Mouse (Mus musculus) midbrain, embryonic 11.5 days (tissue): ENCODE measurements at regions not wholly inside any gene's neighbourhood (a gene's known extent, or its start where the extent isn't known, plus 50 kb on each side); places are given as distances from the start of the nearest gene placed in this dataset.
A peak's percentile ranks its signal among the peaks of the same experiment; 100 is the strongest.

Experiments used
- ATAC-seq: fragments of 200-750 bp; cut with Nextera tagmentation; 2 replicates; pipeline ENCODE4 v1.8.0; 2017; ENCODE audit warnings: moderate TSS enrichment, moderate library complexity; ENCODE audit not compliant: low FRiP score
- DNase-seq: peaks from one replicate; pipeline ENCODE4 v3.0.0; 2015; ENCODE audit warnings: low spot score; ENCODE audit errors: missing footprints
- H3K27ac ChIP-seq: fragments of 300-500 bp; sonication (generic); 2 replicates; pipeline ENCODE4 v1.5.1; 2014; ENCODE audit warnings: low read depth, low read length
- H3K27me3 ChIP-seq: fragments of 300-500 bp; sonication (generic); 2 replicates; pipeline ENCODE4 v1.6.1; 2014; ENCODE audit warnings: mild to moderate bottlenecking, low read length, moderate library complexity, mixed read lengths; ENCODE audit not compliant: control insufficient read depth, insufficient read depth
- H3K36me3 ChIP-seq: fragments of 300-500 bp; sonication (generic); 2 replicates; pipeline ENCODE4 v1.6.1; 2014; ENCODE audit warnings: mild to moderate bottlenecking, low read length, moderate library complexity, mixed read lengths; ENCODE audit not compliant: control insufficient read depth, insufficient read depth
- H3K4me1 ChIP-seq: fragments of 300-500 bp; sonication (generic); 2 replicates; pipeline ENCODE4 v1.6.1; 2014; ENCODE audit warnings: low read length; ENCODE audit not compliant: control insufficient read depth, insufficient read depth
- H3K4me2 ChIP-seq: fragments of 300-500 bp; sonication (generic); 2 replicates; pipeline ENCODE4 v1.6.1; 2014; ENCODE audit warnings: mild to moderate bottlenecking, moderate library complexity
- H3K4me3 ChIP-seq: fragments of 300-500 bp; sonication (generic); 2 replicates; pipeline ENCODE4 v1.5.1; 2014; ENCODE audit warnings: low read depth, low read length
- H3K9ac ChIP-seq: fragments of 300-500 bp; sonication (generic); 2 replicates; pipeline ENCODE4 v1.6.1; 2014; ENCODE audit warnings: low read length
- H3K9me3 ChIP-seq: fragments of 300-500 bp; sonication (generic); 2 replicates; pipeline ENCODE4 v1.6.1; 2016; ENCODE audit warnings: low read length; ENCODE audit not compliant: control insufficient read depth
- WGBS: fragments of 180-500 bp; shearing (Covaris S2); extraction: QIAGEN DNeasy Blood & Tissue Kit; methylation state at CpG from one replicate; pipeline ENCODE4 v1.1.7; 2014; 5-methylcytosine and 5-hydroxymethylcytosine counted together

DNA sequence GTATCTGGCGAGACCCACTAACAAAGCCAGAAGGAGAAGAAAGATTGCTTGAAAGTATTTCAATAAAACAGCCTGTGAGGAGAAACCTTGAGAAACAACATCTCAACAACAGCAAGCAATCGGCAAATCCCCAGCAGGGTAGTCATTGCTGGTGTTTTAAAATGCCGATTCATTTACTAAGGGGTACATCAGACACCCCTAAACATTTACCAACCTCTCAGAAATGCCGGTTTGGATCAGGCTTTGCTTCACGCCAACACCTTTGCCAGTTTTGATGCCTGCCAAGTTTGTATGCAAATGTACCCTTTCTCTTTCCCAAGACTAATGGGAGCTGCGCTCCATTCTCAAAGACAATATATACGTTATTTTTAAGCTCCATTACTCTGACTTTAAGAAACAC lies 383.1 kb downstream of the Prdm2 start:
- Histone ChIP-seq H3K9me3 (no peaks in the 10 kb centered on the region), H3K36me3 (no peaks in the 10 kb centered on the region), H3K4me1 (peaks cover 24% of the 10 kb centered on the region), H3K9ac (no peak overlapping the region), H3K4me3 (no peak overlapping the region), H3K27ac (no peak overlapping the region), H3K27me3 (no peaks in the 10 kb centered on the region), H3K4me2 (no peak overlapping the region)
- ATAC-seq (no peak), DNase-seq (no peak)
- WGBS = 86% methylated on average over 7 of the region's 7 CpGs

DNA sequence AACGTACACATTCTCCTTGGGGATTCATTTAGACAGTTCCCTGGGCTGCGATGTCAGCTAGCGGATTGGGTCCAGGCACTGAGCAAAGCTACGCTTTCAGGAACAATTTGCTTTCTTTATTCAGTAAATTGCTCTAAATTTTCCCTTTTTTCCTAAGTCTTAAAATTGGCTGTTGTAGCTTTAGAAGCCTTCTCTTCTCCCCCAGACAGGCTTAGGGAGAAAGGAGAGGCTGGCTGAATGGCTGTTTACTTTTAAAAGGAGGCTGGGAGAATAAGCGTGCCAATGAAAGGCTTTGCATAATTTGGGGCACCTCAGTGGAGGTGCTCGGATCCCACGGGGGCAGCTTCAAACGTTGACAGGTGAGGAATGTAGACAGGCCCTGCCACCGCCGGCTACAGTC lies 383.8 kb downstream of the Prdm2 start:
- DNase-seq (no peak), ATAC-seq (no peak)
- WGBS = 16% methylated on average over 10 of the region's 10 CpGs
- no peak overlapping the region for H3K4me2 ChIP-seq
- no peaks in the 10 kb centered on the region for H3K9me3 ChIP-seq
- no peaks in the 10 kb centered on the region for H3K36me3 ChIP-seq
- no peaks in the 10 kb centered on the region for H3K27me3 ChIP-seq
- no peak overlapping the region for H3K4me3 ChIP-seq
- H3K9ac ChIP-seq = no peak overlapping the region
- no peak overlapping the region for H3K27ac ChIP-seq
- peaks cover 24% of the 10 kb centered on the region for H3K4me1 ChIP-seq

DNA sequence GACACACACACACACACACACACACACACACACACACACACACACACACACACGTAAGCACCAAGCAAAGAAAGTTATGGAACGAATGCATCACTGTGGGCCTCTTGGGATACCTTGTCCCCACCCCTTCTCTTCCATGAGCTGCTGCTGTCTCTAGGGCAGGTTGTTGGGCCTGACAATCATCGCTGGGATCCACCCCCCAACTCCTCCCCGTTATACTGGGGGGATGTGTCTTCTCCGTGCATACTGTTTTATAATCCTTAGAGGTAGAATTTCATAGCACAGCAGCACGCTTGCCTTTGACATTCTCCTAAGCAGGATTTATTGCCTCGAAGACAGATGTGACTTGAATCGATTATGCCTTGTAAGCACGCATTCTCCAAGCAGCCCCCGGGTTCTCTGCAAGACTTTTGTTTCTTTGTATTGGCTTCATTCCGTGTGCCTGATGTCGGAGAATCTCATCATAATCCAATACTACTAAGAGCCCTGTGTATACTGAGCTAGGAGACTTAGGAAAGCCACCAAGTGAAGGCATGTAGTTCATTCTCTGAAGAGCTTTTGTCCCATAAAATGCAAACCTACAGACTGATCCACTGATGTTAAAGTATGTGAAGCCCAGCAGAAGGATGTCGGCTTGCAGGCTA lies 386.4 kb downstream of the Prdm2 start:
- Histone ChIP-seq H3K4me3 (no peak overlapping the region), H3K36me3 (no peaks in the 10 kb centered on the region), H3K27ac (peak overlapping the region; percentile 12; the same call in 1 of the 2 replicates), H3K4me2 (peak overlapping the region; percentile 28; the same call in 1 of the 2 replicates), H3K9me3 (no peaks in the 10 kb centered on the region), H3K4me1 (peaks cover 24% of the 10 kb centered on the region), H3K27me3 (no peaks in the 10 kb centered on the region), H3K9ac (no peak overlapping the region)
- ATAC-seq (peak; percentile 85), DNase-seq (peak; percentile 89)
- WGBS = 35% methylated on average over 13 of the region's 13 CpGs

DNA sequence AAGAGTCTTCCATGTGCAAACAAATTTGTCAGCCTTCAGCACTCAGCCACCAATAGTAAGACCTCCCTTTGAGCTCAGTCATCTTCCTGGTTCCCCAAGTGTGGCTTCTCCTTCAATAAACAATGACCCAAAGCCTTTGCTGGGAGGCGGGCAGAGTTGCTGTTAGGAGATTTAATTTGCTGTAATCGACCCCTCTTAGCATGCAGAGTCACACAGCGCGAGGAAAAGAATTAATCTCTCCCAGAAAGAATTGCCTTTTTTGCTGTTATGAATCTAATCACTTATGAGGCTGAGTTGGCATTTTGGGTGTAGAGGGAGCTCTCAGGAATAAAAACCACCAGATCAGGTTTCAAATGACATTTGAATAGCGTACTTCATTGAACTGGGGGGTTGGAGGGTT lies 387.0 kb downstream of the Prdm2 start:
- no peak overlapping the region for H3K9ac ChIP-seq
- H3K9me3 ChIP-seq = no peaks in the 10 kb centered on the region
- no peaks in the 10 kb centered on the region for H3K27me3 ChIP-seq
- H3K27ac ChIP-seq = peak overlapping the region; percentile 0; the same call in 1 of the 2 replicates
- no peak overlapping the region for H3K4me3 ChIP-seq
- H3K4me1 ChIP-seq = peaks cover 24% of the 10 kb centered on the region
- H3K36me3 ChIP-seq = no peaks in the 10 kb centered on the region
- peak; percentile 62 for ATAC-seq
- no peak for DNase-seq
- 37% methylated on average over 5 of the region's 5 CpGs for WGBS
- H3K4me2 ChIP-seq = peak overlapping the region; percentile 28; the same call in 1 of the 2 replicates

DNA sequence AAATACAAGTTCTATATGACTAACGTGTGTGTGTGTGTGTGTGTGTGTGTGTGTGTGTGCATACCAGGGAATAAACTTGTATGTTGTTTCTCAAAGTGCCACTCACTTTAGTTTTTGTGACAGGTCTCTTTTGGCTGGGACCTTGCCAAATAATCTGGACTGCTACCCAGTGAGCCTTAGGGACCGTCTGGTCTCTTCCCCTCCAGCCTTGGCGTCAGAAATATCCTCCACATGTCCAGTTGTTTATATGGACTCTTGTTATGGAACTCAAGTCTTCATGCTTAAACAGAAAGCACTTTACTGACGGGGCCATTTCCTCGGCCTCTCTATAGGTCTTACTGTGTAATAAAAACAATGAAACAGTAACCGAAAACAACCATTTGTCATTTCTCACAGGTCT lies 394.4 kb downstream of the Prdm2 start:
- no peak overlapping the region for H3K4me2 ChIP-seq
- no peaks in the 10 kb centered on the region for H3K9me3 ChIP-seq
- H3K4me1 ChIP-seq = no peaks in the 10 kb centered on the region
- no peak overlapping the region for H3K4me3 ChIP-seq
- no peak for ATAC-seq
- no peak overlapping the region for H3K9ac ChIP-seq
- WGBS = 88% methylated on average over 6 of the region's 6 CpGs
- no peaks in the 10 kb centered on the region for H3K27me3 ChIP-seq
- no peaks in the 10 kb centered on the region for H3K36me3 ChIP-seq
- DNase-seq = no peak
- no peak overlapping the region for H3K27ac ChIP-seq

DNA sequence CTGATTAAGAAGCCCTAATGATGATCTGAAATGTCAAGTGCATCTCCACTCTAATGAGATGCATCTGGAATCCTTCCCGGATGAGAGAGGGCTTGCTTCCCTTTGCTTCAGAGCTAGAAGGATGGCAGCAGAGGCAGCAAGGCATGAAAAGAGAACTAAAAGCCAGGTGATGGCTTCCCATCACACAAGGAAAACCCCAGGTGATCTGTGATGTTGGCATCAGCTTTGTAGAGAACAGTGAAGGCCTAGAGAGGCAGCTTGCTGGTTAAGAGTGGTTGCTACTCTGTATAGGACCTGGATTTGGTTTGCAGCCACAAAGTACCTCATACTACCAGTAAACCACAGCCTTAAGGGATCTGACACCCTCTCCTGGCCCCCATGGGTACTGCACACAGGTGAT lies 395.8 kb downstream of the Prdm2 start:
- no peaks in the 10 kb centered on the region for H3K9me3 ChIP-seq
- no peaks in the 10 kb centered on the region for H3K4me1 ChIP-seq
- WGBS = 75% methylated on average over 1 of the region's 1 CpGs
- H3K4me2 ChIP-seq = no peak overlapping the region
- H3K36me3 ChIP-seq = no peaks in the 10 kb centered on the region
- H3K27ac ChIP-seq = no peak overlapping the region
- ATAC-seq (no peak), DNase-seq (no peak)
- no peaks in the 10 kb centered on the region for H3K27me3 ChIP-seq
- H3K9ac ChIP-seq = no peak overlapping the region
- H3K4me3 ChIP-seq = no peak overlapping the region

DNA sequence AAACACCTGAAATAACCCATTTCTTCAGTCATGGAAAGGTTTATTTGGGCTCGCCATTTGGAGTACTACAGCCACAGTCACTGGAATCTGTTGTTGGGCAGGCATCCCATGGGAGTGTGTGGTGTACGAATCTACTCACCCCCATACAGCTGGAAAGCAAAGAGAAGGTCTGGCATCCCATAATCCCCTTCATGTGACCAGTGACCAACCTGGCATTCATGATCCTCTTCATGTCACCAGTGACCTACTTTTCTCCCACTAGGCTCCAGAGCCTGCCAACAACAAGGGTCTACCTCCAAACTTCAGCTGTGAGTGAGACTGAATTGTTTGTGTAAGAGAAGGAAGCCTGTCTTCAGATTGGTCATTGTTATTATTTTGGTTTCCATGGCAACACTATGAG lies 409.0 kb downstream of the Prdm2 start:
- 85% methylated on average over 2 of the region's 2 CpGs for WGBS
- no peak overlapping the region for H3K4me2 ChIP-seq
- H3K4me3 ChIP-seq = no peak overlapping the region
- H3K36me3 ChIP-seq = no peaks in the 10 kb centered on the region
- no peaks in the 10 kb centered on the region for H3K27me3 ChIP-seq
- no peak overlapping the region for H3K27ac ChIP-seq
- no peak for DNase-seq
- ATAC-seq = no peak
- no peaks in the 10 kb centered on the region for H3K9me3 ChIP-seq
- no peaks in the 10 kb centered on the region for H3K4me1 ChIP-seq
- H3K9ac ChIP-seq = no peak overlapping the region

DNA sequence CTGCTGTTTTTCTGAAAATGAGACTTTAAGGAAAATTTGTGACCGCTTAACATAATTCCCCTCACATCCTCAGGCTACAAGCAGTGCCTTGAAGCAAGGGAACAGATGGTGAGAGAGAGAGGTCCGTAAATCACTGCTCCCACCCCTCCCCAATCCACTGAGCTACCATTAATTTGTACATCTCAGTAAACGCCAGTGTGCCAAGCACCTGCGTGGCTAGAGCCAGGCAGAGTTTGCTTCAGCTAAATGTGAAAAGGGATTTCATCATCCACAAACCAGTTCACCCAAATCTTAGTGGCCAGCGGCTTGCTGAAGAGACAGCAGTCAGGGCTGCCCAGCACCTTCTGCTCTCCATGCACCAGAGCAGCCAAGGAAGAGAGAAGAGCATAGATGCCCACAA lies 413.5 kb downstream of the Prdm2 start:
- Histone ChIP-seq H3K27me3 (no peaks in the 10 kb centered on the region), H3K9ac (no peak overlapping the region), H3K4me2 (no peak overlapping the region), H3K4me3 (no peak overlapping the region), H3K4me1 (no peaks in the 10 kb centered on the region), H3K27ac (no peak overlapping the region), H3K9me3 (no peaks in the 10 kb centered on the region), H3K36me3 (no peaks in the 10 kb centered on the region)
- WGBS = 70% methylated on average over 5 of the region's 5 CpGs
- ATAC-seq (no peak), DNase-seq (no peak)

DNA sequence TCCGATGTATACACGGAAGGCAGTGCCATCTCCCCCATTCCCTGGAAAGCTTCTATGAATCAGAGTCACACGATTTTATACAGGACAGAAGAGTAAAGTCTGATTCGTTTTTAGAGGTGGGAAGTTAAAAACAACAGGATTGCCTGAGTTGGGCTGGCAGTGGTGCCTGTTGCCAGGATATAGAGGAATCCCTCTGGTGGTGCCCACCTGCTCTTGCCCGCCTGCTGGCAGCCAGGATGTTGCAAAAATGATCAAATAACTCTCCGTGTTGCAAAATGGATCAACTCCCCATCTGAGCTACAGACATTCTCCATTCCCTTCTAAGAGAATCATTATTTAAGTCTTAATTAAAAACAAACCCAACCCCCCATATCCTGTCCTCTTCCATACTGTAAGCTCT lies 414.0 kb downstream of the Prdm2 start:
- Histone ChIP-seq H3K4me2 (no peak overlapping the region), H3K36me3 (no peaks in the 10 kb centered on the region), H3K27me3 (no peaks in the 10 kb centered on the region), H3K9me3 (no peaks in the 10 kb centered on the region), H3K27ac (no peak overlapping the region), H3K4me3 (no peak overlapping the region), H3K4me1 (no peaks in the 10 kb centered on the region), H3K9ac (no peak overlapping the region)
- 82% methylated on average over 6 of the region's 6 CpGs for WGBS
- ATAC-seq (no peak), DNase-seq (no peak)
